Mouse (Mus musculus) thymus, adult 2 months (tissue): ENCODE measurements around the gene Rem1.

Experiments
- CTCF ChIP-seq: fragments of 200-500 bp; IDR thresholded peaks from 2 replicates; pipeline ENCODE4 v1.5.1; 2012; ENCODE audit warnings: mild to moderate bottlenecking, control low read depth, low read length, moderate library complexity, borderline replicate concordance; ENCODE audit not compliant: control insufficient read depth, poor library complexity, insufficient read depth; ENCODE audit errors: extremely low read depth
- POLR2A ChIP-seq: fragments of 200-500 bp; IDR thresholded peaks from 2 replicates; pipeline ENCODE4 v1.6.1; 2012; ENCODE audit warnings: mild to moderate bottlenecking, low read length, control low read depth, moderate library complexity; ENCODE audit not compliant: control insufficient read depth, poor library complexity, insufficient read depth; ENCODE audit errors: extremely low read depth

DNA sequence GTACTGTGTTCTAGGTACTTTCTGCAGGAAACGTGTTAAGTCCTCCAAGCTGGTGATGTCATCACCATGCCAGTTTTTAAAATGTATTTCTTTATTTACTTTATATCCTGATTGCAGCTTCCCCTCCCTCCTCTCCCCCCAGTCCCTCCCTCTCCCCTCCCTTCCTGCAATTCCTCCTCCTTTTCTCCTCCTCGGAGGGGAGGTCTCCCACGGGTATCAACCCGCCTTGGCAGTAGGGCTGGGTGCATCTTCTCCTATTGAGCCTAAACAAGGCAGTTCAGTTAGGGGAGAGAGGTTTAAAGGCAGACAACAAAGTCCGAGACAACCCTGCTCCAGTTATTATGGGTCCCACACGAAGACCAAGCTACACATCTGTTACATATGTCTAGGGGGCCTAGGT, 12.1 kb downstream of the Rem1 start:
- no peak for TF ChIP-seq CTCF
- TF ChIP-seq POLR2A: no peak
